Mouse (Mus musculus): ENCODE measurements around the gene Gpd2.

DNA sequence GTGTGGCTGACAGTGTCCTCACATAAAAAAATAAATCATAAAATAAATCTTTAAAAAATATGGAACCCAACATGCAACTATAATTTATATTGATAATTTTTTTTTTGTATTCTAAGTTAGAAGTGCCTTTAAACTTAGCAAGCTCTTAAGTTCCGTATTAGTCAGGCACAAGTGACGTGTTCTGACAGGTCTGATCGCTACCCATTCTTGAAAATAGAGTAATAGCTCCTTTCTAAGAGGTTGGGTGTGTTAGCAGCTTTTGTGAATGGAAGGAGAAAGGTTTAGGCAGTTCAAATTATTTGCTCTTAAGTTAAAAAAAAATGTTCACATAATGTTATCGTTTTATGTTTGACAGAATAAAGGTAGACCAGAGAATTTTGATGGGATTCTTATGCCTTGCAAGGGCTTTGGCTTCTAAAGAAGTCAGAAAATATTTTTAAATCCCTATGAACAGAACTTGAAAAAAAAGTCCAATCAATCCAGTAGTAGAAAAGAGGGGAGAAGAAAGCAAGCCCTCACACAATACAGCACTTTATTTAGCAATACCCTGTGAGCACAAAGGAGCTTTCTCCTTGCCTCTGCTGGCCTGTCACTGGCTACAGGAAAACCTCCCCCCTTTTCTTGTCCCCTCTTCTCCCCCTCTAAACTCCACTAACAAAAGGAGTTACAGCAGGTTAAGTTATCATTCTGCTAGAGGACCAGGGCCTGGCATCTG, 29.4 kb downstream of the Gpd2 start:
- TF ChIP-seq TCF12 (IDR thresholded peaks at IDR 0.05; ENCODE audit: insufficient read depth, poor library complexity, severe bottlenecking) (no peak), POLR2A (IDR thresholded peaks at IDR 0.05; ENCODE audit: insufficient read length, low read depth) (no peak), TCF3 (IDR thresholded peaks at IDR 0.05; ENCODE audit: insufficient read length, low read depth) (no peak), CEBPB (IDR thresholded peaks at IDR 0.05; ENCODE audit: insufficient read depth, poor library complexity, severe bottlenecking) (no peak), MYOG (IDR thresholded peaks at IDR 0.05; ENCODE audit: control insufficient read depth in 1 of 3, insufficient read depth in 1 of 3, insufficient read length in 2 of 3, low read depth in 2 of 3) (no peak), MAX (IDR thresholded peaks at IDR 0.05; ENCODE audit: low read depth) (no peak), USF1 (IDR thresholded peaks at IDR 0.05; ENCODE audit: low read depth) (no peak)
